Mouse (Mus musculus): Measurements from ENCODE around the gene Lrp8.

- no peak for TF ChIP-seq EP300 (IDR thresholded peaks at IDR 0.05; ENCODE audit: insufficient read depth, low read depth, low read length)
- TF ChIP-seq CTCF (IDR thresholded peaks at IDR 0.05): no peak
Measured at GRCm38 (mm10) chr4:107763598-107763997, 38.5 kb upstream of the Lrp8 start.
